Mouse (Mus musculus) testis, adult 2 months (tissue): ENCODE data around the gene Gm14085. TPM values are rescaled to one million over a fixed set of nuclear protein-coding genes. Genes with fewer than 3 reads are reported as not detected.
A peak's percentile ranks its signal among the peaks of the same experiment; 100 is the strongest.

ENCODE experiments used
- H3K27ac ChIP-seq: fragments of 200-500 bp; 2 replicates; pipeline ENCODE4 v1.5.1; 2012; ENCODE audit warnings: low read depth, low read length; ENCODE audit not compliant: control insufficient read depth, insufficient read depth
- H3K27me3 ChIP-seq: fragments of 200-500 bp; 2 replicates; pipeline ENCODE4 v1.6.1; 2012; ENCODE audit warnings: mild to moderate bottlenecking, low read length, moderate library complexity; ENCODE audit not compliant: control insufficient read depth, insufficient read depth
- H3K36me3 ChIP-seq: fragments of 200-500 bp; 2 replicates; pipeline ENCODE4 v1.6.1; 2012; ENCODE audit warnings: mild to moderate bottlenecking, low read length; ENCODE audit not compliant: control insufficient read depth, insufficient read depth
- H3K4me1 ChIP-seq: fragments of 200-500 bp; 2 replicates; pipeline ENCODE4 v1.6.1; 2012; ENCODE audit warnings: low read length; ENCODE audit not compliant: control insufficient read depth, insufficient read depth
- H3K4me3 ChIP-seq: fragments of 200-500 bp; 2 replicates; pipeline ENCODE4 v1.5.1; 2012; ENCODE audit warnings: low read depth, mild to moderate bottlenecking, low read length, moderate library complexity, mixed read lengths; ENCODE audit not compliant: control insufficient read depth
- CTCF ChIP-seq: fragments of 200-500 bp; IDR thresholded peaks from 2 replicates; pipeline ENCODE4 v1.5.1; 2012; ENCODE audit warnings: low read depth, mild to moderate bottlenecking, inconsistent platforms, low read length, moderate library complexity; ENCODE audit not compliant: control insufficient read depth, insufficient read depth, insufficient replicate concordance
- POLR2A ChIP-seq: fragments of 200-500 bp; IDR thresholded peaks from 2 replicates; pipeline ENCODE4 v1.6.1; 2012; ENCODE audit warnings: low read depth, mild to moderate bottlenecking, inconsistent platforms, low read length, moderate library complexity; ENCODE audit not compliant: control insufficient read depth
- polyA plus RNA-seq: library from polyadenylated mRNA; depleted of rRNA; stranded (reverse); fragments of >200 nt; gene quantifications from 2 replicates; pipeline ENCODE4 v1.2.3, GENCODE M21; 2012; rRNA removed

The Gm14085 gene
- polyA plus RNA-seq, 1 experiment: 0.19 TPM

DNA sequence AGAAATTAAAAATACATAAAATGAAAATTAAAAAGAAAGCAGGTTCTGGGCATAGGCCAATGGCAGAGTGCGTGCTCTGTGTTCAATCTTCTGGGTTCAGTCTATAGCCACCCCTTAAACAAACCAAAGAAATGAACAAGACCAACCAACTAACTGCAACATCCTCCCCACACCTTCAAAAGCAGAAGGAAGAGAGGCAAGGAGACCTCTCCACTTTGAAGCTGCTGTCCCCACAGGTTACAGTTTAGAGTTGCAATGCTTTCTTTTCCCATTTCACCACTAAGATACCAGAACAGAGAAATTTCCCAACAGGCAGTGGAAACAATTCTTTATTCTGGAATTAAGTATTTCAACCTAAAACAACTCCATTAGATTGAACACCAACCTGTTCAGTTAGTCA lies 77.5 kb downstream of the Gm14085 start:
- TF ChIP-seq POLR2A (no peak), CTCF (no peak)
- H3K27ac ChIP-seq: no peak overlapping the region

GRCm38 (mm10) chr2:122569439-122569838 lies 84.7 kb downstream of the Gm14085 start:
- H3K4me1 ChIP-seq: no peaks in the 10 kb centered on the region
- TF ChIP-seq POLR2A (no peak), CTCF (peak; percentile 32; the same call in 1 of the 2 replicates)
- no peak overlapping the region for H3K27ac ChIP-seq
- H3K27me3 ChIP-seq: no peaks in the 10 kb centered on the region
- H3K4me3 ChIP-seq: no peak overlapping the region
- H3K36me3 ChIP-seq: no peaks in the 10 kb centered on the region

More for the DNA sequence above, 77.5 kb downstream of the Gm14085 start:
- Histone ChIP-seq H3K4me1 (peaks cover 6% of the 10 kb centered on the region), H3K27me3 (no peaks in the 10 kb centered on the region), H3K4me3 (no peak overlapping the region), H3K36me3 (no peaks in the 10 kb centered on the region)

DNA sequence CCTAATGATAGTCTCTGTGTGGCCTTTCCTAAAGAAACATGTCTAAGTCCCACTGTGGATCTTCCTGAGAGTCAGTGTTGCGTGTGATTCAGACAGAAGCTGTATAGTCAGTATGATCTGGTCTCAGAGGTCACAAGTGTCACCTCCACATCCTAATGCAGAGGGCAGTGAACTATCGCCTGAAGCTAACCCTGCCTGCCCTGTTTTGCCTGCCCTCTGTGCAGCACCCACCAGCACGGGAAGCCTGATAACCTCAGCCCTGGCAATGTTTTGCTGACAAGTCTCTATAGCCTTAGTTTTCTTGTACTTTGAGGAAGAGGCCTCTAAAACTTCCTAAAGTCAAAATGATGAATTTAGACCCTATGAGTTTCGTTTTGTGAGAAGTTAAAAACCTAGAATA lies 85.7 kb downstream of the Gm14085 start:
- Histone ChIP-seq H3K36me3 (no peaks in the 10 kb centered on the region), H3K4me3 (no peak overlapping the region), H3K27ac (no peak overlapping the region), H3K27me3 (no peaks in the 10 kb centered on the region), H3K4me1 (no peaks in the 10 kb centered on the region)
- TF ChIP-seq CTCF (no peak), POLR2A (no peak)

GRCm38 (mm10) chr2:122571326-122571725 lies 86.6 kb downstream of the Gm14085 start:
- Histone ChIP-seq H3K27ac (no peak overlapping the region), H3K4me1 (no peaks in the 10 kb centered on the region), H3K36me3 (no peaks in the 10 kb centered on the region), H3K4me3 (no peak overlapping the region), H3K27me3 (no peaks in the 10 kb centered on the region)
- TF ChIP-seq CTCF: no peak
- no peak for TF ChIP-seq POLR2A

- Histone ChIP-seq H3K27me3 (no peaks in the 10 kb centered on the region), H3K36me3 (no peaks in the 10 kb centered on the region), H3K27ac (no peak overlapping the region), H3K4me3 (no peak overlapping the region), H3K4me1 (no peaks in the 10 kb centered on the region)
- no peak for TF ChIP-seq POLR2A
- no peak for TF ChIP-seq CTCF
Measured at GRCm38 (mm10) chr2:122572438-122572837, 87.7 kb downstream of the Gm14085 start.

GRCm38 (mm10) chr2:122575470-122575869 lies 90.7 kb downstream of the Gm14085 start:
- TF ChIP-seq CTCF (no peak), POLR2A (no peak)
- no peak overlapping the region for H3K4me3 ChIP-seq

GRCm38 (mm10) chr2:122576295-122576694 lies 91.6 kb downstream of the Gm14085 start:
- H3K36me3 ChIP-seq: no peaks in the 10 kb centered on the region
- TF ChIP-seq CTCF: no peak
- TF ChIP-seq POLR2A: no peak
- H3K27me3 ChIP-seq: no peaks in the 10 kb centered on the region
- H3K4me1 ChIP-seq: no peaks in the 10 kb centered on the region
- H3K27ac ChIP-seq: no peak overlapping the region
- no peak overlapping the region for H3K4me3 ChIP-seq

More at GRCm38 (mm10) chr2:122575470-122575869, 90.7 kb downstream of the Gm14085 start:
- H3K27ac ChIP-seq: peak overlapping the region; percentile 21
- H3K36me3 ChIP-seq: no peaks in the 10 kb centered on the region
- no peaks in the 10 kb centered on the region for H3K27me3 ChIP-seq
- no peaks in the 10 kb centered on the region for H3K4me1 ChIP-seq

DNA sequence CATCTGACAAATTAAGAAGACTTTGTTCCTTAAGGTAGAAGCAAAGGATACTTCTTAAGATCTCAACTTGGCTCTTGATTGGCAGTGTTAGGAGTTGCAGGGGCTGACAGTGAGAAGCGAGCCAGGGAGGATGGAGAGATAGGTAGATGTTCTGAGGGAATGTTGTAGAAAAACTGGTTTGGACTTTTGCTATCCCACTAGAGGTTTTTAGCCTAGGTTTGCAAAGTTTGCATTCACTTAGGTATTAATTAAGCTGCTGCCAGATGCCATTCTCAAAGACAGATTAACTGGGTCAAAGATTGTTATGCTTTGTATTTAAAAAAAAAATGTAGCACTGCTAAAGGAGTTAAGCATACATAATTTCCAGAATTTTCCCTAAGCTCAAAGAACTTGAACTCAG lies 92.6 kb downstream of the Gm14085 start:
- Histone ChIP-seq H3K27ac (no peak overlapping the region), H3K27me3 (no peaks in the 10 kb centered on the region), H3K4me3 (no peak overlapping the region), H3K4me1 (no peaks in the 10 kb centered on the region), H3K36me3 (no peaks in the 10 kb centered on the region)
- TF ChIP-seq CTCF: no peak
- TF ChIP-seq POLR2A: no peak

Other genes with a start within 250 kb of the Gm14085 start
- gene Duox2, start 186.5 kb upstream of the Gm14085 start, polyA plus RNA-seq: 0.06 and 0.11 TPM in 2 replicates
- gene Duoxa2, start 186.0 kb upstream of the Gm14085 start, polyA plus RNA-seq: 0.06 and 0.08 TPM in 2 replicates
- 0.12 and 0.41 TPM in 2 replicates for gene Duoxa1, start 171.2 kb upstream of the Gm14085 start, polyA plus RNA-seq
- 0.07 and 0.09 TPM in 2 replicates for gene Duox1, start 169.3 kb upstream of the Gm14085 start, polyA plus RNA-seq
- gene Shf, start 115.8 kb upstream of the Gm14085 start, polyA plus RNA-seq: 16.7 and 19.4 TPM in 2 replicates
- gene Slc28a2, start 58.5 kb upstream of the Gm14085 start, polyA plus RNA-seq: 0.20 and 0.26 TPM in 2 replicates
- 63.3 and 94.7 TPM in 2 replicates for gene Gatm, start 126.4 kb downstream of the Gm14085 start, polyA plus RNA-seq
- 137 and 157 TPM in 2 replicates for gene AA467197, start 152.0 kb downstream of the Gm14085 start, polyA plus RNA-seq
- 34.9 and 39.5 TPM in 2 replicates for gene Slc30a4, start 217.7 kb downstream of the Gm14085 start, polyA plus RNA-seq